Mouse (Mus musculus): Measurements from ENCODE around the gene Spata18.

The Spata18 gene

GRCm38 (mm10) chr5:73651061-73651854 lies at the start of gene Spata18:
Gene Spata18 (plus strand): TSS chr5:73651379.
- no peak for DNase-seq (ENCODE audit: low spot score)

- DNase-seq (ENCODE audit: low spot score) = no peak
Observed at GRCm38 (mm10) chr5:73602865-73603264, 48.3 kb upstream of the Spata18 start.

GRCm38 (mm10) chr5:73604542-73604941 lies 46.6 kb upstream of the Spata18 start:
- DNase-seq (ENCODE audit: low spot score) = no peak

GRCm38 (mm10) chr5:73604964-73605363 lies 46.2 kb upstream of the Spata18 start:
- no peak for DNase-seq (ENCODE audit: low spot score)

- no peak for DNase-seq (ENCODE audit: low spot score)
Observed at GRCm38 (mm10) chr5:73611071-73611470, 40.1 kb upstream of the Spata18 start.

GRCm38 (mm10) chr5:73613296-73613695 lies 37.9 kb upstream of the Spata18 start:
- DNase-seq (ENCODE audit: low spot score) = no peak

GRCm38 (mm10) chr5:73615211-73615610 lies 36.0 kb upstream of the Spata18 start:
- DNase-seq (ENCODE audit: low spot score) = no peak

GRCm38 (mm10) chr5:73618969-73619368 lies 32.2 kb upstream of the Spata18 start:
- no peak for DNase-seq (ENCODE audit: low spot score)

- no peak for DNase-seq (ENCODE audit: low spot score)
Observed at GRCm38 (mm10) chr5:73625505-73625904, 25.7 kb upstream of the Spata18 start.

- DNase-seq (ENCODE audit: low spot score) = no peak
Observed at GRCm38 (mm10) chr5:73626842-73627241, 24.3 kb upstream of the Spata18 start.

- no peak for DNase-seq (ENCODE audit: low spot score)
Observed at GRCm38 (mm10) chr5:73627559-73627958, 23.6 kb upstream of the Spata18 start.

GRCm38 (mm10) chr5:73627991-73628390 lies 23.2 kb upstream of the Spata18 start:
- DNase-seq (ENCODE audit: low spot score) = no peak

GRCm38 (mm10) chr5:73630141-73630540 lies 21.0 kb upstream of the Spata18 start:
- no peak for DNase-seq (ENCODE audit: low spot score)

GRCm38 (mm10) chr5:73631001-73631558 lies 20.1 kb upstream of the Spata18 start:
- DNase-seq (ENCODE audit: low spot score) = no peak

GRCm38 (mm10) chr5:73632291-73632690 lies 18.9 kb upstream of the Spata18 start, which contains the start of gene Lrrc66:
Gene Lrrc66 (minus strand): TSS chr5:73632526.
- DNase-seq (ENCODE audit: low spot score) = no peak

GRCm38 (mm10) chr5:73633141-73633540 lies 18.0 kb upstream of the Spata18 start:
- peak; percentile 68 for DNase-seq (ENCODE audit: low spot score)

- peak; percentile 75 for DNase-seq (ENCODE audit: low spot score)
Observed at GRCm38 (mm10) chr5:73637337-73638107, 13.7 kb upstream of the Spata18 start.

GRCm38 (mm10) chr5:73641058-73641457 lies 10.1 kb upstream of the Spata18 start:
- DNase-seq (ENCODE audit: low spot score) = no peak

- no peak for DNase-seq (ENCODE audit: low spot score)
Observed at GRCm38 (mm10) chr5:73642091-73642490, 9.1 kb upstream of the Spata18 start.

GRCm38 (mm10) chr5:73647261-73647900 lies 3.8 kb upstream of the Spata18 start, which contains the start of gene Sgcb:
Gene Sgcb (minus strand): TSS chr5:73647790.
- DNase-seq (ENCODE audit: low spot score) = peak; percentile 34

GRCm38 (mm10) chr5:73650365-73650964 lies 714 bp upstream of the Spata18 start:
- no peak for DNase-seq (ENCODE audit: low spot score)

GRCm38 (mm10) chr5:73651855-73652201 lies 649 bp downstream of the Spata18 start:
- no peak for DNase-seq (ENCODE audit: low spot score)

Data from adipocyte (in vitro differentiated cells).